Mouse (Mus musculus) layer of hippocampus, adult 2 months (tissue): ENCODE measurements at regions not wholly inside any gene's neighbourhood (a gene's known extent, or its start where the extent isn't known, plus 50 kb on each side); places are given as distances from the start of the nearest gene placed in this dataset.

Experiments
- DNase-seq, 2 experiments: peaks; one replicate each; pipeline ENCODE4 v3.0.0; 2022; ENCODE audit warnings: low spot score in 2 of 2
- H3K27ac ChIP-seq: fragments of 200-600 bp; 2 replicates; pipeline ENCODE4 v1.8.1; 2022
- H3K4me3 ChIP-seq: fragments of 200-600 bp; 2 replicates; pipeline ENCODE4 v1.8.1; 2022; ENCODE audit warnings: mild to moderate bottlenecking
- CTCF ChIP-seq: fragments of 200-600 bp; conservative IDR thresholded peaks from 2 replicates; pipeline ENCODE4 v1.8.1; 2022; ENCODE audit warnings: antibody characterized with exemption, mild to moderate bottlenecking, moderate library complexity

DNA sequence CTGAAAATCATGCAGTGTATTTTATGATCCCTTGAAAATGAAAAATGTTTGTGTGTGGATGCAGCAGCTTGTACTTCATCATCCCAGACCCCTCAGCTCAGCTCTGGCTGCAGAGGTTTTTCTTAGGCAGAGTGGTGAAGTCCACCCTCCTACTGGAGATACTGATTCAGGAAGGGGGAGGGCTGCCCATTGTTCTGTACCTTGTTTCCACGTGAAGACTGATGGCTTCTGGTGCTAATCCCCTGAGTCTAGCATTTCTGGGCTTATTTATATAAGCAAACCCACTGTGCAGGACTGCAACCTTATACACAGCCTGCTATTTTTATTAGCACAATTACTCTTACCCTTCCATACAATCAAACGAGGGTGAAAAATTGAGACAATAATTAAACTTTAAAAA, 708.6 kb downstream of the Hdgfl1 start:
- no peak for TF ChIP-seq CTCF
- DNase-seq, result no peak
- H3K27ac ChIP-seq, result no peak overlapping the region
- no peak overlapping the region for H3K4me3 ChIP-seq

DNA sequence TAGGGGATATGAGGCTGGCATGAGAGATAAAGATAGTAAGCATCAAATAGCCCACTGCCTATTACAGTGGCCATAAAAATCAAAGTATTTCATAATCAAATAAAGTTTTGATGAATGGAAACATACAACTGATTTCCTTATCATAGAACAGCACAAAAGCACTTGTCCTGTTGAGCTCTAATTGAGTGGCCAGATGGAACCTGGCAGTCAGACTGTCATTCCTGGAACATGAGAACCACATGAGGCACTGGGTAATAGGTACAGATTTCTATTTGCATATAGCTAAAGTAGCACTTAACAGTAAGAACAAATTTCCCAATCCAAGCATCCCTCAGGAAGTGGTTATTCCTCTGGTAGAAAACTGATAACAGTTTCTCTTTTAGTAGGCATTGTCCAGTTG, 732.3 kb downstream of the Hdgfl1 start:
- no peak for TF ChIP-seq CTCF
- no peak overlapping the region for H3K27ac ChIP-seq
- no peak for DNase-seq
- no peak overlapping the region for H3K4me3 ChIP-seq

DNA sequence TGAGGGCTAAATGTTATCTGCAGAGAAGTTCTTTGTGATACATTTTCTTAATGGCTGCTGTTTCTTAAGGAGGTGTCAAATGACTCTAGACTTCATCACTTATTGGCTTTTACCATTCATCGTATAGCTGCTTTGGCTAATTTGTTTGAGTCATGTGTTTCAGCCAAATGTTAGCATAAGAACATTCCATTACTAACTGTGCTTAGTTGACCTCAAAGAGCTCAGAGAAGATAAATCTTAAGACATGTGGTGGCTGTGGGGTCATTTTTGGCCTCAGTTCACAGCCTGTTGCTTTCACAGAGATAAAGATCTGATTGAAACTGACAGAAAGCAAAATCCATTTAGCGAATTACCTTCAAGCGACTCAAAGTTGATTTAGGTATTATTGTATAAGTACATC, 743.6 kb downstream of the Hdgfl1 start:
- no peak overlapping the region for H3K4me3 ChIP-seq
- DNase-seq, result no peak
- no peak overlapping the region for H3K27ac ChIP-seq
- no peak for TF ChIP-seq CTCF

DNA sequence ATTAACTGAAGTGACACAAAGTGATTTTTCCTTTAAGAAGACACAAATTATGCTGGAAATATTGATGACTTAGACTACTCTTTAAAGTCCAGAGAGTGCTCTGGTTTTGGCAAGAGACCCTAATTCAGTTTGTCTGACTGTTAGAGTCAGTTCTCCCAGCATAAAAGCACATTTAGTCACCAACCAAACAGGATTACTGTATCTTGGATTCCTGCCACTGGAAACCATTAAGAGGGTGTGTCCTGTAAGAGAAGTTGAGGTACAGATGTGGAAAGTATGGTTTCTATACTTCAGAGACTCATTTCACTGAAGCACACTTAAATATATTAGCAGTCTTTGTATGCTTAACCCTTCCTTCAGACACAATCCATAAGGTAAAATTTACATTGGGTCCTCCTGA, 745.3 kb downstream of the Hdgfl1 start:
- TF ChIP-seq CTCF, result no peak

DNA sequence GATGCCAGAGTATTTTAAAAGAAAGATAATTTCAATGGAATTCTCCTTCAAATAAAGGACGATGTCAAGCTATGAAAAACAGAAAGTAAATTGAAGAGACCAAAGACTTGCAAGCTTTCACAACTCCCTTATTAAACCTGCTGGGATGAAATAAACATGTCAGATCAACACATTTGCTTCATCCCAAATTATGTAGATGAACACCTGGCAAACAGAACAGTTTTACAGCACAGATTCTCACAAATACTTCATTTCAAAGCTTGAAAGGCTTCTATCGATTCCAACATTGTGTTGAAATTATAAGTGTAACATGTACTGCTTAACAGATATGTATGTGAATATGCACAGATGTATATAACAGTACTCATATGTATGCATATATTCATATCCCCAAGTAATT, 749.5 kb downstream of the Hdgfl1 start:
- TF ChIP-seq CTCF, result no peak
- DNase-seq, result no peak
- H3K4me3 ChIP-seq, result no peak overlapping the region
- no peak overlapping the region for H3K27ac ChIP-seq

More for the DNA sequence above, 745.3 kb downstream of the Hdgfl1 start:
- no peak overlapping the region for H3K27ac ChIP-seq
- DNase-seq, result no peak
- no peak overlapping the region for H3K4me3 ChIP-seq

DNA sequence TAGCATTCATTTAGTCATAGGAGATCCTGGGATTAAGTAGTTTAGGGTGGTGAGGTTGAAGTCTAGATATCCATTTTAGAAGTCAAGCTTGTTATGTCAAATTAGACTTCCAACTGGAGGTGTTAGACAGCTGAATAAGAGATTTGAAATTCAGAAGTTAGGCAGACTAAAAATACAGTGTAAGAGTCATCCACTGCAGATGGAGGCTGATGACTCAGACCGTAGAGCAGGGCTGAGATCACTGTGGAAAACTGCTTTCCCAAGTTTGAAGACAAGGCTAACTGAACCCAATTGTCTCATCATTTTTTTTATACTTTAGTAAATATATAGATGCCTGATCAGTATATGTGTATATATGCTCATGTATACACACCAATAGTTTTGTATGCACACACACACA, 738.8 kb upstream of the Nrsn1 start:
- peak overlapping the region; percentile 32; the same call in 1 of the 2 replicates for H3K27ac ChIP-seq
- TF ChIP-seq CTCF, result no peak

DNA sequence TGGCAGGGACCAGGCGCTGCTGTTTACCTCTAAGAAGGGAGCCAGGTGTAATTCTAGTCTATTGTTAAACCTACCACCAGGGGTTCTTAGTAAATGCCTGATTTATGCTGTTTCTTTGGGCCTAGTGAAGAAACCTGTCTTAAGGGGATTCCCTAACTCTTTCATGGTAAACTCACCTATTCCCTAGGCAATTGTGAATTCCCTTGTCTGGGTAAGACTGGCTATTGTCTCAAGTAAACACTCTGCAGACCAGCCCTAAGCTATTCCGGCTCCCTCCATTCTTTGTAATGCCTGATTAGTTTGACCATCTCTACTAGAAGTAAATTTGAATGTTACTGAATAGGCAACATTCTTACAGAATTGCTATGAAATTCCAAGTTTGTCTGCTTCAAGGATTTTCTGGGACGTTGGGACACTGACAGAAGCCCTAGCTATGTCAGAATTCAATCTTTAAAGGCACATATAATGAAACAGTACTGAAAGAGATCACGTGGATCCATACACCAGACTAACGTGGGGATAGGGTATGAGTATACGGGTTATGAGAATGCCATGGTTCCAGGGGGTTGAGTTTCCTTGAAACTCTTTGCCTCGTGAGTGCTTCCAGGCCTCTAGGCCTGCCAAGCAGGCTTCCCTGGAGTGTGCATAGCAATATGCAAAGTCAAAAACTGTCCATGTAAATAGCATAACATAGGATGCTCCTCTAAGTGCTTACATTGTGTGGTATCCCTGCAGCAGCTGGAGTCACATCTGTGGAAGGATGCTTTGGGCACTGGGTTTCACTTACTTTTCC, 734.7 kb upstream of the Nrsn1 start:
- TF ChIP-seq CTCF, result no peak
- no peak for DNase-seq
- H3K27ac ChIP-seq, result no peak overlapping the region
- H3K4me3 ChIP-seq, result no peak overlapping the region

More for the DNA sequence above, 738.8 kb upstream of the Nrsn1 start:
- no peak overlapping the region for H3K4me3 ChIP-seq
- peak; percentile 34 to 41 for DNase-seq

DNA sequence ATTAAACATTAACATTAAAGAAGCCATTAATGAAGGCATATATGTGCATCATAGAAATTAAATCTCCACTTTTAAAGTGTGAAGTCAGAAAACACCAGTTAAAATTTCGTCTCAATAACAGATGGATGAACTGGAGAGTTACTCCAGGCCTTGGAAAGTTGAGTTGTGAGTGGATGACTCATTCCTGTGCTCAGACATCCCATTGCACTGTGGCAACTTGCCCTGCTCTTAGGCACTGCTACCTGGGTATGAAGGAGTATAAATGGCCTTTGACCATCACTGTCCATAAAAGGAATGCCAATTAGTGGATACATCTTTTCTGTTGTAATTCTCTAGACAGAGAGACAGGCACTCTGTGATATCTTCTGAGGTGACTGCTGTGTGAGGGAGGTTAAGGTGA, 723.2 kb upstream of the Nrsn1 start:
- DNase-seq, result no peak
- no peak for TF ChIP-seq CTCF

DNA sequence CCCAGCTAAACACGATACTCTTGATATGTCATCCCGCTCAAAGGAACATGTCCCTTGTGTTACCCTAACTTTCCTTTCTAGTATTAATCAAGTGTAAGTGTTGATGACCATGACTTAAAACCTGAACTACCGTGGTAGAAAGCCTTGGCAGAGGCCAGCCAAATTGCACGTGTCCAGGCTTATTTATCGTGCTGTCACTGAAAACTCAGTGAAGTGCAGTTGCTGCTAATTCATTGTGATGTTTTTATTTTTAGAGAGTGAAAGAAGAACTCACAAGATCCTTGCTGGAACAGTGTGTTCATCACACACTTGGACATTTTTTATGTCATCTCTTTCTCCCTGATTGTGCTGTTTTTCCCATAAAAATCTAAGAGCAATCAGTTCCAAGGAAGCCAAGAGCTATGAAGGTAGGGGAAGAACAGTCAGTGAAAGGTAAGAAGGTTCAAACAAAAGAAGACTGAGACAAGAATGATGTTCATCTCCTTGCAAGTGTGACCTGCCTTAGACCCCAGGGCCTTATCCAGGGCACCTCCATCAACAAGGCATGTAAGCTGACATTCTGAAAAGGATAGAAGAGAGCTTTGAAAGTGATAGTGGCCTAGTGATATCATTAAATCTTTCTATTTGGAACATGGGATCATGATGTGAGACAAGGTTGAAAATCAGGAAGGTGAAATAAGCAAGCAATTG, 718.9 kb upstream of the Nrsn1 start:
- no peak overlapping the region for H3K4me3 ChIP-seq
- no peak for TF ChIP-seq CTCF
- DNase-seq, result no peak
- H3K27ac ChIP-seq, result no peak overlapping the region

More for the DNA sequence above, 723.2 kb upstream of the Nrsn1 start:
- Histone ChIP-seq H3K4me3 (no peak overlapping the region), H3K27ac (no peak overlapping the region)

DNA sequence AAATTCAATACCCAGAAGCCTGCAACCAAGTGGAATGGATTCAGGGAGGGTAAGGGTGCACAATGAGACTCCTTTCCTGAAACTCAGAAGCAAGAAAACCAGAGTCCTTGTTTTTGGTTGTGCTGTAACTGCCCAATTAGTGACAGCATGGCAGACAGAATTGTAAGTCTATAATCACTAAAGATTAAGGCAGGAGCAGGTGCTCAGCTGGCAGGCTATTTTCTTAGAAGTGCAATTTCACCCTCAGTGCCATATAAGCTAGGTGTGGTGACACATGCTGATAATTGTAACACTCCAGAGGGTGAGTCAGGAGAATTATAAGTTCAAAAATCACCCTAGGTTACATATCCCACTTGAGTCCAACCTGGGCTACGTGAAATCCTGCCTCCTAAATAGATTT, 714.2 kb upstream of the Nrsn1 start:
- DNase-seq, result no peak
- TF ChIP-seq CTCF, result no peak
- Histone ChIP-seq H3K4me3 (no peak overlapping the region), H3K27ac (no peak overlapping the region)

DNA sequence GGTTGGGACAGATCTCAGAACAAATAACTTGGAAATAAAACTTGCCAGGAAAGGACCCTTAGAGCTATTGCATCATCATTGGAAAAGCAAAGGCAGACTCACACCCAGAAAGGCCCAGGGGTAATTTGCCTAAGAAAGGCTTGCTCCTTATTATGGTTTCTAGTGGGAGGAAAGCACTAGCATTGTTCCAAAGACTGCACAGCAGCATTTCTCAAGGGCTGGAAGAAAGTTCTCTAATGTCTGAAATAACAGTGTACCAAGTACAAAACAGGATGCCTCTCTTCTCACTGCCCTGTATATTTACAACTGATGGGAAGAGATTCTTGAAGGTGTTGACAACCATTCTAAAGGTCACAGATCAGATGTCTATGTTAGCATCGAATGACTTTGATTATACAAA, 713.4 kb upstream of the Nrsn1 start:
- DNase-seq, result no peak

DNA sequence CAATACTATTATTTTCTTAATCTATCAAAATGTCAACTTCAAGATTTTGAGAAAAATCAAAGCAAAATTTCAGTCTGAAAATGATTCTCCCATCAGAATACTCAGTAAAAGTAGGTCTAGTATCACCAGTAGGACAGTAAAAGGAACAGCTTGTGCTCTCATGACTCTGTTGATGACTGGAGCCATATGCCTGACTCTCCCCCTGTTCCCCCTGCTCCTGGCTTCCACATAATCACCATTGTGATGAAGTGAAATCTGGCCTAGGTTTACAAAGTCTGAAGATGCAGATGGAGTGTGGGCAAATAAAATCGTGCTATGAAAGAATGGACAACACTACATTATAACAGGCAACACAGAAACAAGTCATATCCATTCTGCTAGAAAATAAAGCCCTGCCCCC, 708.3 kb upstream of the Nrsn1 start:
- H3K4me3 ChIP-seq, result no peak overlapping the region
- no peak for TF ChIP-seq CTCF
- no peak for DNase-seq
- H3K27ac ChIP-seq, result no peak overlapping the region

More for the DNA sequence above, 713.4 kb upstream of the Nrsn1 start:
- no peak overlapping the region for H3K27ac ChIP-seq
- no peak for TF ChIP-seq CTCF
- no peak overlapping the region for H3K4me3 ChIP-seq

DNA sequence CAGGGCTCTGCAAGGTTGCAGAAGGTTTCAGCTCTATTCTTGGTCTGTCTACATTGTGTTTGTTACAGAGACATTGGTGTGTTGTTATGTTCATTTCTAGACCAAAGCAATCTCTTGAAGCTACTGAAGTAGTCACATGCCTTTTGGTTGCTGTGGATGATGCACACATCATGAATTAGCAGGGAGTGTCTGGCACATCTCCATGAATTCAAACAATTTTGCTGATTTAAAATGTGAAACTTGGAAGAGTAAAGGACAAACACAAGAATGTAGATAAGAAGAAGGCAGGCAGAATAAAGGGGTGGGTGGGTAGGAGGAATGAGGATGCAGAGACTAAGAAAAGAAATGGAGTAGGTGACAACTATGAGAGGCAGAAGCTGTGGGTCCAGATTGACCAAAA, 688.3 kb upstream of the Nrsn1 start:
- no peak overlapping the region for H3K4me3 ChIP-seq
- TF ChIP-seq CTCF, result no peak
- H3K27ac ChIP-seq, result no peak overlapping the region
- DNase-seq, result no peak

DNA sequence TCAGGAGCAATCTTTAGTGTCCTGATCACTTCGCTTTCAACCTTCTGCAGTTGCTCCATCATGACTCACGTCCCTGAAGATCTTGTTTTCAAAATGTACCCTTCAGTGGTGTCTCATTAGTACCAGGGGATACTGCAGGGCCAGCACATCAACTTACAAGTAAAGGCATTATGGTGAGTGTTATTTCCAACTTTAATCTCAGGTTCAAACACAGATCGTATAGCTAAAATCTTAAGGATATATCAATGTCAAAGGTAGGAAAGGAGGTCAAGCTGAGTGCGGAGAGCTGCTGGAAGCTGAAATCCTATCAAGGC, 687.8 kb upstream of the Nrsn1 start:
- no peak overlapping the region for H3K27ac ChIP-seq
- no peak overlapping the region for H3K4me3 ChIP-seq
- TF ChIP-seq CTCF, result no peak
- DNase-seq, result no peak
